Mouse (Mus musculus) MEL (cell line): Measurements from ENCODE around the gene Pttg1ip. TPM values are rescaled to one million over a fixed set of nuclear protein-coding genes. Genes with fewer than 3 reads are reported as not detected.

Experiments used
- DNase-seq: peaks from one replicate; pipeline ENCODE4 v3.0.0; 2011; ENCODE audit warnings: low read depth, low spot score
- H3K27ac ChIP-seq: 2 replicates; pipeline ENCODE4 v1.5.1; 2012; ENCODE audit warnings: low read depth, mild to moderate bottlenecking, control low read depth, low read length, moderate library complexity; ENCODE audit not compliant: control insufficient read depth
- H3K27me3 ChIP-seq, 2 experiments: fragments of 150-350 bp in 1 of 2; sonication (generic) in 1 of 2; 2 replicates each; pipeline ENCODE4 v1.6.1; 2012; ENCODE audit warnings: low read length in 2 of 2, mild to moderate bottlenecking in 2 of 2, improper control_type of control experiment in 1 of 2, moderate library complexity in 1 of 2; ENCODE audit not compliant: insufficient read depth in 2 of 2, control insufficient read depth in 1 of 2
- H3K36me3 ChIP-seq, 2 experiments: 2 replicates each; pipeline ENCODE4 v1.6.1; 2012 to 2014; ENCODE audit warnings: low read length in 2 of 2, improper control_type of control experiment in 1 of 2, inconsistent platforms in 1 of 2, mild to moderate bottlenecking in 1 of 2; ENCODE audit not compliant: insufficient read depth in 2 of 2, control insufficient read depth in 1 of 2
- H3K4me1 ChIP-seq, 2 experiments: fragments of 150-350 bp in 1 of 2; sonication (generic) in 1 of 2; 2 replicates each; pipeline ENCODE4 v1.6.1; 2012; ENCODE audit warnings: low read length in 2 of 2, improper control_type of control experiment in 1 of 2, mild to moderate bottlenecking in 1 of 2; ENCODE audit not compliant: insufficient read depth in 2 of 2, control insufficient read depth in 1 of 2
- H3K4me3 ChIP-seq, 2 experiments: fragments of 150-350 bp in 1 of 2; sonication (generic) in 1 of 2; 2 replicates each; pipeline ENCODE4 v1.5.1; 2012; ENCODE audit warnings: low read depth in 2 of 2, low read length in 2 of 2, mild to moderate bottlenecking in 2 of 2, moderate library complexity in 2 of 2, control low read depth in 1 of 2, improper control_type of control experiment in 1 of 2; ENCODE audit not compliant: control insufficient read depth in 1 of 2, insufficient read depth in 1 of 2
- H3K79me2 ChIP-seq: 2 replicates; pipeline ENCODE4 v1.6.1; 2012; ENCODE audit warnings: mild to moderate bottlenecking, low read length, moderate library complexity; ENCODE audit not compliant: control insufficient read depth, poor library complexity, insufficient read depth
- H3K9ac ChIP-seq: 2 replicates; pipeline ENCODE4 v1.6.1; 2012; ENCODE audit warnings: low read depth, mild to moderate bottlenecking, control low read depth, low read length, moderate library complexity; ENCODE audit not compliant: control insufficient read depth, poor library complexity, severe bottlenecking
- H3K9me3 ChIP-seq: fragments of 150-350 bp; sonication (generic); replicated peaks from 2 replicates; pipeline ENCODE4 v1.6.1; 2012; ENCODE audit warnings: mild to moderate bottlenecking, low read length, improper control_type of control experiment, moderate library complexity; ENCODE audit not compliant: insufficient read depth
- CHD1 ChIP-seq: IDR thresholded peaks from 2 replicates; pipeline ENCODE4 v1.6.1; 2012; ENCODE audit warnings: low read depth, mild to moderate bottlenecking, inconsistent platforms, low read length, improper control_type of control experiment
- CHD2 ChIP-seq: IDR thresholded peaks from 2 replicates; pipeline ENCODE4 v1.6.1; 2011; ENCODE audit warnings: low read length, improper control_type of control experiment
- CTCF ChIP-seq, 3 experiments: IDR thresholded peaks in 2 of 3; conservative IDR thresholded peaks in 1 of 3; 2 replicates each; pipeline ENCODE4 v1.5.1; 2011 to 2012; ENCODE audit warnings: low read length in 3 of 3, low read depth in 2 of 3, mild to moderate bottlenecking in 2 of 3, improper control_type of control experiment in 1 of 3, inconsistent platforms in 1 of 3, mixed read lengths in 1 of 3, moderate library complexity in 1 of 3; ENCODE audit not compliant: control insufficient read depth in 1 of 3, insufficient read depth in 1 of 3, poor library complexity in 1 of 3, severe bottlenecking in 1 of 3
- ELF1 ChIP-seq: IDR thresholded peaks from 2 replicates; pipeline ENCODE4 v1.6.1; 2014; ENCODE audit warnings: low read depth, mild to moderate bottlenecking, inconsistent platforms, low read length, improper control_type of control experiment, moderate library complexity
- EP300 ChIP-seq, 2 experiments: IDR thresholded peaks; 2 replicates each; pipeline ENCODE4 v1.6.1; 2011; ENCODE audit warnings: improper control_type of control experiment in 2 of 2, low read length in 2 of 2, low read depth in 1 of 2, mild to moderate bottlenecking in 1 of 2
- HCFC1 ChIP-seq: IDR thresholded peaks from 2 replicates; pipeline ENCODE4 v1.6.1; 2012; ENCODE audit warnings: low read depth, mild to moderate bottlenecking, inconsistent platforms, low read length, improper control_type of control experiment, moderate library complexity
- JUND ChIP-seq: IDR thresholded peaks from 2 replicates; pipeline ENCODE4 v1.6.1; 2011; ENCODE audit warnings: low read depth, mild to moderate bottlenecking, improper control_type of control experiment, low read length
- MAX ChIP-seq: IDR thresholded peaks from 2 replicates; pipeline ENCODE4 v1.6.1; 2011; ENCODE audit warnings: low read length, improper control_type of control experiment
- MAZ ChIP-seq: IDR thresholded peaks from 2 replicates; pipeline ENCODE4 v1.6.1; 2012; ENCODE audit warnings: low read depth, mild to moderate bottlenecking, inconsistent platforms, low read length, improper control_type of control experiment
- MYC ChIP-seq: IDR thresholded peaks from 2 replicates; pipeline ENCODE4 v1.6.1; 2011; ENCODE audit warnings: low read depth, mild to moderate bottlenecking, low read length, improper control_type of control experiment, moderate library complexity
- NRF1 ChIP-seq: IDR thresholded peaks from 2 replicates; pipeline ENCODE4 v1.6.1; 2014; ENCODE audit warnings: low read depth, mild to moderate bottlenecking, inconsistent platforms, low read length, improper control_type of control experiment, moderate library complexity; ENCODE audit not compliant: poor library complexity, insufficient read depth, severe bottlenecking
- POLR2A ChIP-seq, 2 experiments: IDR thresholded peaks; 2 replicates each; pipeline ENCODE4 v1.6.1; 2011 to 2012; ENCODE audit warnings: low read length in 2 of 2, mild to moderate bottlenecking in 2 of 2, control low read depth in 1 of 2, improper control_type of control experiment in 1 of 2, low read depth in 1 of 2, moderate library complexity in 1 of 2; ENCODE audit not compliant: control insufficient read depth in 1 of 2, insufficient read depth in 1 of 2, poor library complexity in 1 of 2
- POLR2AphosphoS5 ChIP-seq: IDR thresholded peaks from 2 replicates; pipeline ENCODE4 v1.6.1; 2012; ENCODE audit warnings: low read depth, borderline replicate concordance, mild to moderate bottlenecking, inconsistent platforms, low read length, moderate library complexity, mixed read lengths
- RAD21 ChIP-seq: IDR thresholded peaks from 2 replicates; pipeline ENCODE4 v1.6.1; 2011; ENCODE audit warnings: mild to moderate bottlenecking, low read depth, low read length, improper control_type of control experiment
- RCOR1 ChIP-seq: IDR thresholded peaks from 2 replicates; pipeline ENCODE4 v1.6.1; 2012; ENCODE audit warnings: low read depth, mild to moderate bottlenecking, inconsistent platforms, low read length, improper control_type of control experiment
- SMC3 ChIP-seq: IDR thresholded peaks from 2 replicates; pipeline ENCODE4 v1.6.1; 2011; ENCODE audit warnings: low read depth, low read length, improper control_type of control experiment
- TAL1 ChIP-seq: IDR thresholded peaks from 2 replicates; pipeline ENCODE4 v1.6.1; 2012; ENCODE audit warnings: mild to moderate bottlenecking, inconsistent platforms, low read length, moderate library complexity, mixed read lengths
- TCF12 ChIP-seq: IDR thresholded peaks from 2 replicates; pipeline ENCODE4 v1.6.1; 2014; ENCODE audit warnings: low read depth, mild to moderate bottlenecking, inconsistent platforms, low read length, improper control_type of control experiment, moderate library complexity
- USF2 ChIP-seq, 2 experiments: IDR thresholded peaks; 2 replicates each; pipeline ENCODE4 v1.6.1; 2011 to 2012; ENCODE audit warnings: improper control_type of control experiment in 2 of 2, low read length in 2 of 2, borderline replicate concordance in 1 of 2, inconsistent platforms in 1 of 2, low read depth in 1 of 2, mild to moderate bottlenecking in 1 of 2; ENCODE audit not compliant: insufficient read depth in 1 of 2
- ZMIZ1 ChIP-seq: IDR thresholded peaks from 2 replicates; pipeline ENCODE4 v1.6.1; 2012; ENCODE audit warnings: low read depth, mild to moderate bottlenecking, inconsistent platforms, low read length, improper control_type of control experiment, moderate library complexity
- ZNF384 ChIP-seq: IDR thresholded peaks from 2 replicates; pipeline ENCODE4 v1.6.1; 2012; ENCODE audit warnings: low read depth, mild to moderate bottlenecking, inconsistent platforms, low read length, improper control_type of control experiment
- polyA plus RNA-seq, 2 experiments: library from polyadenylated mRNA; stranded (reverse) in 1 of 2; unstranded in 1 of 2; fragments of >175 nt in 1 of 2; fragments of >200 nt in 1 of 2; gene quantifications; 2 replicates each; pipeline versions ENCODE4 v1.2.1 to v1.2.4; 2012; ENCODE audit warnings: low replicate concordance in 2 of 2, low read depth in 1 of 2; ENCODE audit not compliant: insufficient read length in 2 of 2, insufficient read depth in 1 of 2, missing spikeins in 1 of 2
- total RNA-seq: library from RNA; depleted of rRNA; stranded (reverse); fragments of 300-350 nt; gene quantifications from 2 replicates; pipeline ENCODE4 v1.2.3, GENCODE M21; 2012

The Pttg1ip gene
- total and polyA plus RNA-seq, 3 experiments = 50.4 to 53.1 TPM; not detected in 1

- Histone ChIP-seq H3K9ac (no peak overlapping the region), H3K27ac (no peak overlapping the region), H3K27me3 (no peaks in the 10 kb centered on the region), H3K79me2 (peaks cover 5% of the 10 kb centered on the region), H3K36me3 (peaks cover 5 to 11% of the 10 kb centered on the region in 2 experiments), H3K9me3 (no peaks in the 10 kb centered on the region), H3K4me1 (peaks cover 8 to 10% of the 10 kb centered on the region in 2 experiments), H3K4me3 (no peak overlapping the region)
- TF ChIP-seq RCOR1 (no peak), POLR2A (IDR thresholded peaks at IDR 0.05; ENCODE audit: control insufficient read depth in 1 of 2, insufficient read depth in 1 of 2, low read depth in 1 of 2, low read length in 2 of 2, poor library complexity in 1 of 2) (no peak), TAL1 (no peak), ELF1 (no peak), HCFC1 (no peak), CHD2 (no peak), CHD1 (no peak), SMC3 (no peak), JUND (no peak), MYC (no peak), ZNF384 (no peak), TCF12 (no peak), USF2 (IDR thresholded peaks at IDR 0.05; ENCODE audit: borderline replicate concordance in 1 of 2, insufficient read depth in 1 of 2, low read depth in 1 of 2, low read length in 2 of 2) (no peak), MAZ (no peak)
- DNase-seq = no peak
Measured at GRCm38 (mm10) chr10:77589749-77590148, 8.2 kb downstream of the Pttg1ip start.

- peaks cover 8 to 10% of the 10 kb centered on the region in 2 experiments for H3K4me1 ChIP-seq
- H3K79me2 ChIP-seq = no peaks in the 10 kb centered on the region; the same call in 1 of the 2 replicates
- no peak overlapping the region for H3K9ac ChIP-seq
- peaks cover 5 to 11% of the 10 kb centered on the region in 2 experiments for H3K36me3 ChIP-seq
- DNase-seq = peak; percentile 74
- H3K27me3 ChIP-seq = no peaks in the 10 kb centered on the region
- H3K27ac ChIP-seq = no peak overlapping the region
- TF ChIP-seq EP300 (IDR thresholded peaks at IDR 0.05; ENCODE audit: low read depth in 1 of 2, low read length in 2 of 2) (no peak), TCF12 (no peak), MAX (0 out of 2 replicates have a peak, but pooled peaks have one; percentile 18), ZNF384 (no peak), RAD21 (peak; percentile 46), SMC3 (peak; percentile 35), ELF1 (no peak), CTCF (IDR thresholded peaks at IDR 0.05 in 2 of 3, conservative IDR thresholded peaks at IDR 0.05 in 1 of 3; ENCODE audit: control insufficient read depth in 1 of 3, insufficient read depth in 1 of 3, low read depth in 2 of 3, low read length in 3 of 3, poor library complexity in 1 of 3, severe bottlenecking in 1 of 3) (peak; percentile 62 to 81 (median 78)), ZMIZ1 (no peak), NRF1 (peak; percentile 67), POLR2AphosphoS5 (no peak)
- TF ChIP-seq, all 39 proteins: peak for 5
- no peaks in the 10 kb centered on the region for H3K9me3 ChIP-seq
- no peak overlapping the region for H3K4me3 ChIP-seq
Measured at GRCm38 (mm10) chr10:77590812-77591211, 9.3 kb downstream of the Pttg1ip start.
